Mouse (Mus musculus) ovary, postnatal 14 days (tissue): ENCODE measurements around the gene Cryaa.

ENCODE experiments used
- DNase-seq: peaks from one replicate; pipeline ENCODE4 v3.0.0; 2022; ENCODE audit warnings: low spot score

Cryaa gene

DNA sequence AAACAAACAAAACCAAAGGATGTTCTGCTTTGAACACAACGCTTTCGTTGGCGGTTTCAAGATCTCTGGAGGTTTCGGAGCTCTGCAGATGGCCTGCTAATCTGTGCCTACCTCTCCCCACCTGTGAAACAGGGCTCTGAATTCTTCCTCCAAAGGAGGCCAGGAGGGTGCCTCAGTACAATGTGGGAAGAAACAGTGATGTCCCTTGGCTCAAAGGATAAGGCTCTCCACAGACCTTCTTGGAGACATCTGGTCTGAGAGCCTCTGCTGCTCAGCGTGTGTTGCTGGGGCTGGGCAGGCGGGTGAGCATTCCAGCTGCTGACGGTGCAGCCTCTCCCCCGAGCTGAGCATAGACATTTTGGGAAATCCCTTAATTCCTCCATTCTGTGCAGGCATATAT is at the start of gene Cryaa:
Cryaa (plus strand) TSS at position 301 of the 400 bp plus-strand sequence.
- no peak for DNase-seq

DNA sequence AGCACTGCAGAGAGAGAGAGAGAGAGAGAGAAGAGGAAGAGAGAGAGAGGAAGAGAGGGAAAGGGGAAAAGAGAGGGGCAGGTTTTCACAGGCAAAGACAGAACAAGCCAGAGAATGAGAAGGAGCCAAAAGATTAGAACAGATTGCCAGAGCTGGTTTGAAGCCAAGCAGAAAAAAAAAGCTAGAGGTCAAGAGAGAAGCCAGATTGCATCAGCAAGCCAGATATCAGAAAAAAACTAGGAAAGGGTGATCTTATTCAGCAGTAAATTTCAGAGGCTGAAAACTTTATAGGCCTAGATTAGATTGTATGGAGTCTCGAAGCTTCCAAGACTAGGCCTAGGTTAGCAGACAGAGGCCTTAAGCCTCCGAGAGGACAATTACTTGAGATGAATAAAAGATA is 49.6 kb upstream of the Cryaa start:
- DNase-seq, result no peak

DNA sequence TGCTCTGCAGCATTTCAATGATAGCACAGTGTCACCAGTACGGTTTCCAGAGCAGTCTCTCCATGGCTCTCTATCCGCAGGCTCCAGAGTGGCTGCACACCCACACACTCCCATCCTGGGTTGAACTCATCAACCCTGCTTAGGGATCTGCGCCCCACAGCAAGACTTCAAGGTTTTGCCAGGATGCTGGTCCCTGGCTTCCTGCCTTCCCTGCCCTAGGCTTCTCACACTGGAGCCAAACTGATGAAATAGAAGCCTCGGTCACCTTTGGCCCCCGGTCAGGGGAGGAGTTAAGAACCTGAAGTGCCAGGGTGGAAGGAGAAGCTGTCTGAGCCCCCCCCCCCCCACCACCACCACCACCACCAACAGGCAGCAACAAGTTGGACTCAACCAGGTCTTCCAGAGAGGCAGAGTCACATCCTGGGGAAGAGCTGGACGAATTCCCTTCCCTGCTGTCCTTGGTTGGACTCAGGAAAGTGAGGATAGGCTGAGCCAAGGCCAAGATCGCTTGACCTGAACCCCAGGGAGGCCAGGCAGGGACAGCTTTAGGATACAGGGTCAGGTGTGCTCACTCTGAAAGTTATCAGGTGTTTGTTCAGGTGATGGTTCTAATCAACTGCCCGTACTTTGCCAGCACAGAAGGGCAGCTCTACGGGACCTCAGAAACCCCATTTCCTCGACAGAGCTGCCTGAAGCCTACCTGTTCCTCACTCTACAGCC is 46.4 kb upstream of the Cryaa start:
- no peak for DNase-seq

DNA sequence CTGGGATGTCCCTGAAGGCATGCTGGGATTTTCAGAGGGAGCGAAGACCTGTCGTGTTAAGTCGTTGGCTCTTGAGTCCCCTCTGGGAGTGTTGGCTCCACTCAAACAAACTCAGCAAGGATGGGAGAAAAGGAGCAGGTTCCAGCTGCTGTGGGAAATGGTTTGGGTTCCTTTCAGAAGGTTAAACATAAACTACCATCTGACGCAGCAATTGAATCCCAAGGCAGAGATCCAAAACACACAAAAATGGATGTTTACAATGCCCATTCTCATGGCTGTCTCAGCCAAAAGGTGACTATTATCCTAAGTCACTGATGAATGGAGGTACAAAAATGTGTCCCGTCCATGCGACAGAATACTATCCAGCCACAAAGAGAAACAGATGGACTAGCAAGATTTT is 44.6 kb upstream of the Cryaa start:
- no peak for DNase-seq

- DNase-seq, result no peak
Observed at GRCm38 (mm10) chr17:31634896-31635295, 42.7 kb upstream of the Cryaa start.

- no peak for DNase-seq
Observed at GRCm38 (mm10) chr17:31635781-31636180, 41.8 kb upstream of the Cryaa start.

DNA sequence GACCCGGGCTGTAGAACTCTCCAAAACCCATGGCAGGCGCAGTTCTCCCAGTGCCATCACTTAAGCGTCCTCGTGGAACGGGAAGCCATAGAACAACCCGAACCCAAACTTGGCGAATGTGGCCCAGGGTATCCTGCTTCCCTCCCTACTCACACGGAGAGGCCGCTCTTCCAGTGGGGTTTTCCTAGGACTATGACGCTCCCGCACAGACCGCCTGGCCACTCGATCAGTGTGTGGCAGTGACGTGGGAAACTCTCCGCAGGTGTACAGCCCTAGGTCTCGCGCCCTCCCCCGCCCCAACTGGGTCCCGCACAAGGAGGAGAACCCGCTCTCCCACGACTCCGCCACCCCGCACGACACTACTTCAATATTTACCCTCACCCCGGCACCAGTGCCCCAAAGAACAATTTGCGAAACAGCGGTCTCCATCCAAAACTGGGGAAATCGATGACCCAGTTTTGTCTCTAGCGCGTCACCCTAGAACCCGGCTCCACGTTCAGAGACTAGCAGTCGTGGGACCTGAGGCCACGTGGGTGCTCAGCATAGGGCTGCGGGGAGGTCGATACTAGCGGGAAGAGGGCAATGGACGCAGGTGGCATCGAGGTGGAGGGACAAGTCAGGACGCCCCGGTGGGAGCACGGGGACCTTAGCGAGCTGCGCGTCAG is 41.2 kb upstream of the Cryaa start:
- no peak for DNase-seq

- DNase-seq, result peak; percentile 70
Observed at GRCm38 (mm10) chr17:31636942-31637811, 40.4 kb upstream of the Cryaa start, which contains the start of gene Cbs. Gene Cbs (minus strand): TSS chr17:31637238.

DNA sequence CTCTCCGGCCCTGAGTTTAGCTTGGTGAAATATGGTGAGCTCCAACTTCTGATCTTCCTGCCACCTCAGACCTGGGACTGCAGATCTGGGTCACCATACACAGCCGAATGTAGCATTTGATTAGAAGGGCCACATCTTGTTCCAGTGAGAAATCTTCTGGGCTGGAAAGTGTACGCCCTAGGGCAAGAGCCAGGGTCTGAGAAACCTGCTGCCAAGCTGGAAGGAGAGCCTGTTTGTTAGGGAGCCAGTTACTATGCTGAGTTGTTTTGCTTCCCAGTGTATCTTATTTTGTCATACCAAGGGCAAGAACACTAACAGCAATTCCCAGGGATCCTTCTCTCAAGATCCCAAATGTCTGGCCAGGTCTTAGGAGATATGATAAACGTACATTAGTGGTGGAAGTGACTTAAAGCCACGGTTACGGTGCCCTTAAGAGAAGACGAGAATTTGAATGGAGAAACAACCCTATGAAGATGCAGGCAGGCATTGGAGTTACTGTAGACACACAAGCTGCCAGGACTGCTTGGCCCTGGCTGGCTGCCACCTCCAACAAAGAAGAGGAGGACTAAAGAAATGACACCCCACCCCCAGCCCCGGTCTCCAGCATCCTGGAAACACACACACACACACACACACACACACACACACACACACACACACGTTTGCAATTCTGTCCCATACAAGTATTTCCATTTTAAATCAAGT is 39.6 kb upstream of the Cryaa start:
- no peak for DNase-seq

GRCm38 (mm10) chr17:31639651-31640050 is 38.0 kb upstream of the Cryaa start:
- DNase-seq, result no peak

- DNase-seq, result no peak
Observed at GRCm38 (mm10) chr17:31642331-31642730, 35.3 kb upstream of the Cryaa start.

- DNase-seq, result no peak
Observed at GRCm38 (mm10) chr17:31642913-31643312, 34.7 kb upstream of the Cryaa start.

GRCm38 (mm10) chr17:31646199-31647002 is 31.2 kb upstream of the Cryaa start:
- DNase-seq, result no peak

DNA sequence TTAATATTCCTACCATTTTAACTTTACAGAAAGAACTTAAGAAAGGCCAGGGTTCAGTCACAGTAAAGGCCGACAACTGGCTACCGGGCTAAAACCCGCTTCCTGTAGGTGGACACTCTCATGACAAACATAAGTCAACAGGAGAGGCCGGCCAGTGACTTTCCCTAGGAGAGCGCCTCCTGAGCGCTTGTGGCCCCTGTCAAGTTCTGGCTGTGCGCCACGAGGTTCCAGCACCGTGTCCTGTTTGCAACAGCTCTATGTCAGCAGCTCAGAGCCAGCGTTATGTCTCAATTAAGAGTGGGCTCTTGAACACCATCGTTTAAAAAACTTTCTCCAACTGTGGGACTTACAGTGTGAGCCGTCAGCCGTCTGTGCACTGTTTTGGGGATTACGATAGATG is 25.5 kb upstream of the Cryaa start:
- no peak for DNase-seq

- DNase-seq, result no peak
Observed at GRCm38 (mm10) chr17:31653277-31653676, 24.3 kb upstream of the Cryaa start.

GRCm38 (mm10) chr17:31655366-31655765 is 22.2 kb upstream of the Cryaa start:
- no peak for DNase-seq

DNA sequence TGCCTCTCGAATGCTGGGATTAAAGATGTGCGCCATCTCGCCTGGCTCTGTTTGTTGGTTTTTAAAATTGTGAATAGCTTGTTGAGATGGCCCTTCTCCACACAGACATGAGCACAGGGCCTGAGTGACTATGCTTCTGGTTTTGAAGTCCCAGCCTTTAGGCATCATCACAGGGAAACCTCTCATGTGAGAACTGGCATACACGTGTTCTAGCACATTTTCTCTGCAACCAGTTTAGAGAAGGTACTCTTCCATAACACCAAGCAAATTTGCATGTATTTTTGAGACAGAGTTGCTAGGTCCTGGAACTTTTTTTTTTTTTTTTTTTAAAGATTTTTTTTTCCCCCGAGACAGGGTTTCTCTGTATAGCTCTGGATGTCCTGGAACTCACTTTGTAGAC is 20.9 kb upstream of the Cryaa start:
- no peak for DNase-seq

DNA sequence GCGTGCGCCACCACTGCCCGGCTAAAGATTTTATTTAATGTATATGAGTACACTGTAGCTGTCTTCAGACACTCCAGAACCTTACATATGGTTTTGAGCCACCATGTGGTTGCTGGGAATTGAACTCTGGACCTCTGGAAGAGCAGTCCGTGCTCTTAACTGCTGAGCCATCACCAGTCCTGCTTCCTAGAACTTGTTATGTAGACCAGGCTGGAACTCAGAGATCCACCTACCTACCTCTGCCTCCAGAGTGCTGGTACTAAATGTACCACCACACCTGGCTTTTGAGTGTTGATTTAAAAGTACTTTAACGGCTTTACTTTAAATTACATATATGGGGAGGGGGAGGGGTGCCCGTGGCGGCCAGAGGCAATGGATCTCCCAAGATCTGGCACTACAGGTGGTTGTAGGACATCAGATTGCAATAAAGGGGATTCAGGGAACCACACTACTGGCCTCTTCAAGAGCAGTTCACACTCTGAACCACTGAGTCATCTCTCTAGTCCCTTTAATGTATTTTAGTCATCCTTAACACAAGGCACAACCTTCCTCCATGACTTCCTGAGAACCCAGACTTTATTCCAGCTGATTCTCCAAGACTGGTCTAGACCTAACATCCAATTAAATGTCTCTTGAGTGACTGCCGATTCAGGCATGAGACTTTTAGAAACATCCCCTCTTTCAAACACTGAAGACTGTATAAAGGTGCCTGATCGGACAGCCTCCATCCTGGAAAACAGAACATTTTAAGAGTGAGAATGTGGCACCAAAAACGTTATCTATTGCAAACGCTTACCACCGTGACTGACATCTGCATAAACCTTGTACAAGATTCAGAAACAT is 20.2 kb upstream of the Cryaa start:
- no peak for DNase-seq

DNA sequence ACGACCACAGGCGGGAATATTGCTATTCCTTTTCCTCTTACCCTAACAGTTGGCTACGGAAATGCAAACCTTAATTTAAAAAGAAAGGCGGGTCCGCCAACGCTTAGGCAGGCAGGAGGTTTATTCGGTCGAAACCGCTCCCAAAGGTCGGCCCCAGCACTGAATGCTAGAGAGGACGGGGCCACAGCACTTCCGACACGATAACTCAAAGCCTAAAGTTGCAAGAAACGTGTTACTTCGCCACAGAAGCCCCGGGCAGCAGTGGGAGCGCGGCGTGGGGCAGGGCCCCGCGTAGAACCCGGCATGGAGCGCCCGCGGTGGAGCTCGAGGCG is 19.5 kb upstream of the Cryaa start:
- no peak for DNase-seq

GRCm38 (mm10) chr17:31658468-31659185 is 19.0 kb upstream of the Cryaa start, which contains the start of gene U2af1:
Gene U2af1 (minus strand): TSS chr17:31658892.
- peak; percentile 97 for DNase-seq
